Comparison of ENCODE assay signal across 8 mouse cellular contexts in genomic region chr3:125403601-125404396, GRCm38 (mm10). TPM values are rescaled to one million over a fixed set of nuclear protein-coding genes. Genes with fewer than 3 reads are reported as not detected.
DNase-seq lines count a peak whose midpoint lies in the region; ATAC-seq lines count a peak whose summit lies in the region.

Ndst4 (plus strand) TSS chr3:125404076.

- peak within 1 kb of the TSS; percentile 34 for H3K9ac ChIP-seq in forebrain, embryonic 15.5 days (replicated peaks)
- peak within 1 kb of the TSS; percentile 53 for H3K9ac ChIP-seq in lung, embryonic 16.5 days (ENCODE audit: low read length)

- peak; percentile 94 for ATAC-seq in forebrain, embryonic 15.5 days (replicated peaks)
- peak; percentile 77 for ATAC-seq in lung, embryonic 16.5 days (ENCODE audit: low read depth)

- no peaks in the 10 kb centered on the region for H3K9me3 ChIP-seq in forebrain, embryonic 15.5 days
- no peaks in the 10 kb centered on the region for H3K9me3 ChIP-seq in lung, embryonic 16.5 days (ENCODE audit: control insufficient read depth, low read length)

- H3K4me1 ChIP-seq in forebrain, embryonic 15.5 days: peaks cover 15% of the 10 kb centered on the region
- 0 out of 2 replicates have a peak, but pooled peaks cover 2% of the 10 kb centered on the region for H3K4me1 ChIP-seq in lung, embryonic 16.5 days (replicated peaks; ENCODE audit: control insufficient read depth, insufficient read depth, low read length)

- 2% methylated on average over 14 of the region's 14 CpGs for WGBS in forebrain, embryonic 15.5 days
- 12% methylated on average over 14 of the region's 14 CpGs for WGBS in lung, embryonic 16.5 days

- DNase-seq in adrenal gland, postnatal 10 days: peak; percentile 2
- DNase-seq in adrenal gland, adult 8-10 months: no peak
- DNase-seq in 3134 (ENCODE audit: extremely low read depth, insufficient read length, low spot score): peak; percentile 9
- peak; percentile 24 for DNase-seq in layer of hippocampus, adult 9-10 months (ENCODE audit: low spot score)
- DNase-seq in right cerebral cortex, adult 2 months (ENCODE audit: low spot score in 2 of 2): peak; percentile 26 to 57
- DNase-seq in T-cell, adult 2 months (ENCODE audit: low spot score): no peak

- peak within 1 kb of the TSS; percentile 66 for H3K4me2 ChIP-seq in forebrain, embryonic 15.5 days (replicated peaks)
- peak within 1 kb of the TSS; percentile 64 for H3K4me2 ChIP-seq in lung, embryonic 16.5 days (ENCODE audit: low read depth, low read length)

- H3K27ac ChIP-seq in forebrain, embryonic 15.5 days (replicated peaks): peak within 1 kb of the TSS; percentile 41; the same call in 1 of the 2 replicates
- no peak within 1 kb of the TSS for H3K27ac ChIP-seq in lung, embryonic 16.5 days (ENCODE audit: low read length)

- no peaks in the 10 kb centered on the region for H3K36me3 ChIP-seq in forebrain, embryonic 15.5 days
- H3K36me3 ChIP-seq in lung, embryonic 16.5 days (ENCODE audit: control insufficient read depth, insufficient read depth, low read length): no peaks in the 10 kb centered on the region

- no peaks in the 10 kb centered on the region for H3K27me3 ChIP-seq in forebrain, embryonic 15.5 days
- H3K27me3 ChIP-seq in lung, embryonic 16.5 days (ENCODE audit: control insufficient read depth, insufficient read depth, low read depth, low read length): no peaks in the 10 kb centered on the region

- peak within 1 kb of the TSS; percentile 41 for H3K4me3 ChIP-seq in forebrain, embryonic 15.5 days
- H3K4me3 ChIP-seq in lung, embryonic 16.5 days (ENCODE audit: low read length): peak within 1 kb of the TSS; percentile 47

RNA-seq across cellular contexts. Expression of gene Ndst4, which starts in this region (rescaled TPM):
- not detected for total RNA-seq in adrenal gland, postnatal 10 days (2021)
- not detected for total RNA-seq in adrenal gland, adult 8-10 months (2022)
- polyA plus RNA-seq in forebrain, embryonic 15.5 days (2015; fragmentation: Nextera tagmentation; extraction: Ambion mirVana): 1.1 and 1.6 TPM in 2 replicates
- 0.04 and 0.20 TPM in 2 replicates for polyA plus RNA-seq in lung, embryonic 16.5 days (2015; fragmentation: Nextera tagmentation; extraction: Ambion mirVana)

Comparison
In these comparisons a context has a peak if more than half of its experiments do, and no peak if none do; other contexts are left out.
1. Peak in DNase-seq in adrenal gland, postnatal 10 days; RNA of the gene not detected or under 1 TPM.
2. Peak in ATAC-seq, H3K4me3 ChIP-seq, H3K9ac ChIP-seq and H3K4me2 ChIP-seq in lung, embryonic 16.5 days; RNA of the gene not detected or under 1 TPM.
3. DNase-seq: peak in 3134 (single experiment), layer of hippocampus, adult 9-10 months (single experiment) and right cerebral cortex, adult 2 months (2 of 2); none in adrenal gland, adult 8-10 months (single experiment) and T-cell, adult 2 months (single experiment).